Mouse (Mus musculus): ENCODE results near the gene Fam163b.
A peak's percentile ranks its signal among the peaks of the same experiment; 100 is the strongest.

Fam163b gene

DNA sequence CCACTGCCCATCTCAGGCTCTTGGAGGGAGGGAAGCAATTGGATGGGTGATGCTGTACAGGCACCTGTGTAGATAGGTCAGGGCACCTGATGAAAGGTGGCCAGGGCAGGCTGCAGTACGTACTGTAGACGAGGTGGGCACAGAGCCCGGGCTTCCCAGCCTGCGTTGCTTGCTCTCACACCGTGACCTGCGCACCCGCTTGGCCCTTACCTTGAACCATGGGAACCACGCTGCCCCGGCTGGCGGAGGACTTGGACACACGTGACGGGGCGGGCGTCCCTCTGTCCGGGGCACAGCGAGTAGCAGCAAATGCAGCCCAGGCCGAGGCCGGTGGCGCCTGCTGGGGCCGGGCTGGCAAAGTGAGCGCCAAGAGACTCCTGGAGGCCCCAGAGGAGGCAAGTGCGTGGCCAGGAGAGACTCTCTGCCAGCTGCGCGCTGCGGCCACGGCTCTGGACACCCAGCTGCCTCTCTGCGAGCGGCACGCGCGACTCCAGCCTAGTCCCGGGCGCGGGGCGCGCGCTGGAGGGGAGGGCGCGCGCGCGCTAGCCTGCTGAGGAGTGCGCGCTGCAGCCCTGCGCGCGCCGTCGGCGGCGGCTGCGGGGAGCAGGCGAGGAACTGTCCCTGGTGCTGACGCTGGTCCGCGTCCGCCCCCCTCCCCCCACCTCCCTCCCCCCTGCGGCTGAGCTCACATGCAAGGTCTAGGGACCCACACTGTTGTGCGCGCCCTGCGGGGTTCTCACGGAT is at the start of gene Fam163b:
Fam163b (minus strand) TSS at position 542 of the 744 bp plus-strand sequence.
- peak; percentile 30 for DNase-seq

DNA sequence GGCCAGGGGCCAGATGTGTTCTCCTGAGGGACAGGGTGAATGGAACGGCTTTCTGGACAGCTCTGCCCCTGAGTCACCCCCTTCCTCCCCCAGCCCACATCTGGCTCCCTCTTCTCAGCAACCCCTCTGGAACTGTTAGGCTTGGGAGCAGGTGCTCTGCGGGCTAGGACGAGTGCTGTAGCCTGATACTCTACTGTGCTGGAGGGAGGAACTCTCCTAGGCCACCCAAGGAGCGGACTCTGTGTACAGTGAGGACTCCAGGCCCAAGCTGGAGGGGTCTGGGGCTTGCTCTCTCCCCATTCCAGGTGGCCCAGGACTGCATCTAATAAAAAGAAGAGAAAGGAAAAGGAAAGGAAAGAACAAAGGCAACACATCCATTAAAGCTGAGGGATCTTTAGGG is 47.7 kb upstream of the Fam163b start:
- no peak for DNase-seq

DNA sequence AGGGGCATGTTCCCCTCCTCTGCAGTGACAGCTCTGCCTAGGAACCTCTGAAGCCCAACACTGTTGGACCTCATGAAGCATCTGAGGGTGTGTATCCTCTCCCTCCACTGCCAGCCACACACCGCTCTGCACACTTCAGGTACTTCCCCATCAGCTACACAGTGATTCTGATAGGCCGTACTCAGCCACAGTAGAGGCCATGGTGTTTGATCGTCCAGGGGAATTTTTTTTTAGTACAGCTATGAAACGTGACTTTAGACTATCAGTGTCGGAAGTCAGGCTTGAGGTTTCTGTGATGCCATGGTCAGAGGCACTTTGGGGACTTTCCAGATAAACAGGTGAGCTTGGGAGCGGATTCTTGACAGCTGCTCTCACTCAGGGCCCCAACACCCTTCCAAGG is 45.2 kb upstream of the Fam163b start:
- no peak for DNase-seq

DNA sequence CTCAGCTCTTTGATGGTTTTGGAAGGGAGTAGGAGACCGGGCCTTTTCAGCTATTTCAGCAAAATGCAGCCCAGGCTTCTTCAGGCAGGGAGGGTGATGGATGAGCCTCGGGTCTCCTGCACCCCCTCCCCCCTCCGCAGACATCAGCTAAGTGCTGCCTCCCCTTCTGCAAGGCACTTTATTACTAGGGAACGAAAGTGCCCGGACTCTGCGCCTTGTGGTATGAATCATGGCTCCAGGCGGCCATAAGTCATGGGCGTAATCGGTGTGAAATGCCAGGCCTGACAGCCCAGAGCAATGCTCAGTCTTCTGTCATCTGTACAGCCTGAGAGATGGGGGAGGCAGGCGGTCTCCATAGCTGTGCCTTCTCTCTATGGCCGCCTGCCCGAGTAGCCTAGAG is 41.4 kb upstream of the Fam163b start:
- no peak for DNase-seq

DNA sequence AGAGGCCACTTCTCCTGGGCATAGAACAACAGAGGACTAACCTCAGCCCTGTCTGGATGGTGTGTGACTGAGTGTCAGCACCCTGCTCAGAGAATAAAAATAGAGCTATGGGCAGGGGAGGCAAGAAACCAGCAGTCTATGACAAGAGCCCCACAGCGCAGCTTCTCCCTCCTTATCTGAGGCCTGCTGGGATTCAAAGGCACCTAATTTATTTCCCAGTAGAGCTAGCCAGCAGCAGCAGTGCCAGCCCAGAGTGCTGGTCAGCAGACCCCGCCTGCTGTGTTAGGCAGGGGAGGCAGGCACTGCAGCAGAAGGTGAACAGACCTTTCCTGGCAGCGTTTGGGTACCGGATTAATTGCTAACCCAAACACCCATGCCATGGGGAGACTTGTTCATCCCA is 39.6 kb upstream of the Fam163b start:
- DNase-seq: no peak

DNA sequence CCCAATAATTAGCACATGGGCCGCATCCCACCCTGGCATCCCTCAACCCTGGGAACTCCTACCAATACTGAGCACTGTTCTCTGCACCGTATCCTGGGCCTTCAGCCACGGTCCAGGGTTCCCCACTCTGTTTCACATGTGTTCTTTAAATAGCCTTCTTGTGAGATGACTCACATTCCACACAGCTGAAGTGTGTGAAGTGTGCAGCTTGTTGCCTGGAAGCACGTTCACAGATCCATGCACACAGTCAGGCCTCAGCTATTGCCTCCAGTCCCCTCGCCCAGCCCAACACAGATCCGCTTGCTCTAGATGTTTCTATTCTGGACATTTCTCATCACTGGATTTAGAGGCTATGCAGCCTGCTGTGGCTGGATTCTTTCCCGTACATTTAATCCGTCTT is 36.8 kb upstream of the Fam163b start:
- DNase-seq: no peak

DNA sequence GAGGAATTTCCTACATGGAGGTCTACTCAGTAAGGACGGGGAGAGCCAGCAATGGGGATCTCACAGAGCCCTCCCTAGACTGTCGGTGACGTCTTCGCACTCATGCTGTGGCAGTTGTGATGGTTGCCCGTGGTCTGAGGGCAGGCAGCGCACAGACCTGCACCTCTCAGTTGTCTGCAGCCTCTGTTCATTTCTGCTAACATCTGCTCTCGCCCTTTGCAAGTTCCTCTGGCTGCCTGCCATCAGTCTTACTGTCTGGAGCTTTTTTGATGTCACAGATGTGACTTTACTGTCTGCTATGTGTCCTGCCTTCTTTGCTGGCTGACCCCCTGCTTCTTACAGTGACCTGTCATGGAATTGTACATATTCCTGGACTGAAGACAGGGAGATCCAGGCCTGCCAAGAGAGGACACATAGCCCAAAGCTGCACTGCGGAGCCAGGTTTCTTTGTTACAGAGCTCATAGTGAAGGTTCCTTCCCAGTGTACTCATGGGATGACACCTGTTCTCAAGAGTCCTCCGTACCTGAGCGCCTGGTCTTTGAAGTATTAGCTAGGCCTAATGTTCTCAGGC is 33.5 kb upstream of the Fam163b start:
- no peak for DNase-seq

DNA sequence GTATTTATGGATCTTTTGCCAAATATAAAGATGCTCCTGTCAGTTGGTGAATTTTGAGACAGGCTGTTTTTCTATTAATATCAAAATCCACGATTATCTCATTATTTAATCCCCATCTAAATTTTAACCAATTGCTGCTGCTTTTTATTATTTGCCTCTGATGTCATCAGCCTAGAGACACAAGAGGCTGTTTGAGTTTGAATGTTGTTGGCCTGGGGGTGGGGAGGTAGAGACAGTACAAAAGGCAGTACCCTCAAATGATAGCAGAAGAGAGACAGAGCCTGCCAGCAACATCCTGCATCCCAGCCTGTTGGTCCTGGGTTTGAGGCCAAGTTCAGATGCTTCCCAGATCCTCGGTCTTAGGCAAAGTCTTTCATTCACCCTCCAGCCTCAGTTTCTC is 32.0 kb upstream of the Fam163b start:
- DNase-seq: no peak

DNA sequence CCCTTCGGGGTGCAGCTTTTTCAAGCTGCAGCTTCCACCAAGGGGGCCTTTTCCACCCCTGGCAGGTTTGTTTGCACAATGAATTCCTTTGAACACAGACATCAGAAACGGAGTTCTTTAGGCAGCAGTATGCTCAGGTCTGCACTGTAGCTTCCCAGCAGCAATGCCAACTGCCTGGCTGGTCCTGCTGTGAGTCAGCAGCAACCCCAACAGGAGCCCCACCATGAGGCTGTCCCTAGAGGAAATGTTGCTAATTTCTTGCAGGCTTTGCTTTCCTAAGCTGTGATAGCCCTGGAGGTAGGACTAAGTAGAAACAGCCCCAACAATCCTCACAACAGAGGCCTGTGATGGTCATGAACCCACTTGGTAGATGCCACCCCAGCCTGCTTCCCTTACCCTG is 24.7 kb upstream of the Fam163b start:
- DNase-seq: no peak

DNA sequence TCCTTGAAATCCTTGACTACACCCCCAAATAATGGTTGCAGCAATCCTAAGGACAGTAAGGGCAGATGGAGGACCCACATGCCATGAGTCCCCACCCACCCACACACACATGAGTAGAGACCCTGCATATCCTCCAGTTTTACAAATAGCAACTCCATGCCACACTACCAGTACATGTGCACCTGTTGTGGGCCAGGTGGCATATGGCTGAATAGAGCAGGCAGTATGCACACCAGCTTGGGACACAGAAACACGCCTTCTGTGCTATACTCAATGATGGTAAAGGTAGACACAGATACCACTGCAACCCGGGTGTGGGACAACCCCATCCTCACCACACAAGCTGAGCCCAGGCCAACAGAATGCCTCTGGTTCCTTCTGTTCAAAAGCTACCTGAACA is 23.8 kb upstream of the Fam163b start:
- DNase-seq: no peak

DNA sequence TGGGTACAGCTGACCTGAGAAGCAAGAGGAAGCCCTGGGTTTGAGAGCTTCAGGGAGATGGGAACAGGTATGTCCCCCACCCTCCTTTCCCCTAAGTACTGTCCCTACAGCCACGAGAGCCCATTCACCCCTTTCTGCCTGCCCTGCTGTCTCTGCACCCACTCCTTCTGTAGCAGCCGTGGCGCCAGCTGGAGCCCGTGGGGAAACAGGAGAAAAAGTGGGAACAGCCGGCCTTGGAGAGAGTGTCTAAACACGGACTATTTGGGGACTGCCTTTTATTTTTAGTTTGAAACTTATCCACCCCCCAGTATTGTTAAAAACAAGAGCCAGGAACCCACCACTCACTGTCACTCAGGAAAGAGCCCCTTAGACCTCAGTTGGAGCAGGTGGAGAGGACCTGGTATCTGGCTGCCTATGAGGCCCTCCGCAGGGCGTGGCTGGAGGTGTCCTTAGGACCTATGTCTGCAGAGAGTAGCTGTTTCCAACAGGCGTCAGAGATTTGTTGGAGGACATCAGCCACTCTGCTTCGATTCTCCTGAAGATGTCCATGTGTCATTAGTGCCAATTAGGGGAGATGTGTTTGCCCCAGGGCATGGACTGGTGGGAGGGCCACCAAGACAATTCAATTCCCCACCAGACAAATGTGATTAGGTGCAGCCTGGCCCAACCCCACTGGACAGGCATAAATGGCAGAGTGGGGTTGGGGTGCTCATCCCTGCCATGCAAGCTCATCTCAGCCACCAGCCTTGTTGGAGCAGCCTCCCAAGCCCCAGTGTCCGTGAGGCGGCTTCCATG is 22.7 kb upstream of the Fam163b start, which contains the start of gene Dbh:
Dbh (plus strand) TSS at position 438 of the 795 bp plus-strand sequence.
- no peak for DNase-seq

DNA sequence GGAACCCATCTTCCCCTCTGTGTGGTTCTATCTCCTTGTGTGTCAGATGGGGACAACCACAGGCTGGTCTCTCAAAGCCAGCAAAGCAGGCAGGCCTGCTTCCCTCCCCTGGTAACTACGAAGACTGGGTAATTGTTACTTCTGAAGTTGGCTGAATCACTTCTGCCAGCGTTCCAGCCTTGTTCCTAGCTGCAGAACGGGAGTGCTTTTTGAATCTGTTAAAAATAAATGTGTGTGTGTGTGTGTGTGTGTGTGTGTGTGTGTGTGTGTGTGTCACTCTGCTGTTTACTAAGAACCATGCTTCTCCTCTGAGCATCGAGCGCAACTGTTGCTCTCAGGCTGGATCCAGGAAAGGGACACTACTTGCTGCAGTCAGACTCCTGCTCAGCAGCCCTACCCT is 21.6 kb upstream of the Fam163b start:
- DNase-seq: no peak

DNA sequence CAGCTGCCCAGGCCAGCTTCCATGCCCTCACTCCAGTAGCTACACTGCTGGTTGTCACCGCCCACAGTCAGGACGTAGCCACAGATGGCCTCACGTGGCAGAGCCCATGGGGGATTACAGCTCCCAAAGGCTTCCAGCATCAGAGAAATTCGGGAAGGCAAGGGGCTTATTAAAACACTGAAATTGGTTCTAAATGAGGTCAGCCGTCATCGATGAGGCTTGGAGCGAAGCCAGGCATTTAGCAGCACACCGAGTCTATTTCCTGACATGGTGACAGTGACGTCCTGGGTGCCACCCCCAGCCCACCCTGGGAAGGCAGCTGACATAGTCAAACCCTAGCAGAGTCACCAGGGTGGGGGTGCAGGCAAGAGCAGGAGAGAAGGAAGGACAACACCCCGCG is 20.4 kb upstream of the Fam163b start:
- no peak for DNase-seq

DNA sequence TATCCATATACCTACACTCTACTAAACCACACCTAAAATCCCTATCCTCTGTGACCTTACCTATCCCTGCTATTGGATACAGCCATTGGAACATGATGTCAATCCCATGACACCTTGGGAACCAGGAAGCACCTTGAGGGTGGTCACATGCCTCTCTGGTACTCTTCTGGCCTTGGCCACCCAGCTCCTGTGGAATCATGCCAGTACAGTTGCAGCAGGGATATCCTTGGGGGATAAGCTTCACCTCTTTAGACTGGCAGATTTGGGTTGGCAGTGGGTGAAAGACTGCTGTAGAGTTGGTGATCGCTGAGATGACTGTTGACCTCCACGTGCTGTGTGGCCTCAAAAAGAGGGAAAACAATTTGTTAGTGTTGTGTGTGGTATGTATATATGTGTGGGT is 19.2 kb upstream of the Fam163b start:
- no peak for DNase-seq

DNA sequence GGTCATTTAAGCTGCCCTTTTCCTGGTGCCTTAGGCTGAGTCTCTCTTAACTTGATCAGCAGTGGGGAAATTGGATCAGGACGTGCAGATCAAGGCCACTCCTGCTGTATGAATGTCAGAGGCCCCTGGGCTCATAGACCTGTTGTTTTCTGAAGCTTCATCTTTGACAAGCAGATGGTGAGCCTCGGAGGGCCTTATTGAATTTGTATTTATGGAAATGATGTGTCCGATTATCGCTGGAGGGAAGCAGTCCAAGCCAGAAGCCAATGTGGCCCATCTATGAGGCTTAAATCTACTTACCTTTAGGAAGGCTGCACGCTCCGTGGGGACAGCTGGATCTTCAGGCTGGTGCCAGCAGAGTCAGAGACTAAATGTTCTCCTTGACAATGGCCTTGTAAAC is 14.3 kb upstream of the Fam163b start:
- DNase-seq: no peak

DNA sequence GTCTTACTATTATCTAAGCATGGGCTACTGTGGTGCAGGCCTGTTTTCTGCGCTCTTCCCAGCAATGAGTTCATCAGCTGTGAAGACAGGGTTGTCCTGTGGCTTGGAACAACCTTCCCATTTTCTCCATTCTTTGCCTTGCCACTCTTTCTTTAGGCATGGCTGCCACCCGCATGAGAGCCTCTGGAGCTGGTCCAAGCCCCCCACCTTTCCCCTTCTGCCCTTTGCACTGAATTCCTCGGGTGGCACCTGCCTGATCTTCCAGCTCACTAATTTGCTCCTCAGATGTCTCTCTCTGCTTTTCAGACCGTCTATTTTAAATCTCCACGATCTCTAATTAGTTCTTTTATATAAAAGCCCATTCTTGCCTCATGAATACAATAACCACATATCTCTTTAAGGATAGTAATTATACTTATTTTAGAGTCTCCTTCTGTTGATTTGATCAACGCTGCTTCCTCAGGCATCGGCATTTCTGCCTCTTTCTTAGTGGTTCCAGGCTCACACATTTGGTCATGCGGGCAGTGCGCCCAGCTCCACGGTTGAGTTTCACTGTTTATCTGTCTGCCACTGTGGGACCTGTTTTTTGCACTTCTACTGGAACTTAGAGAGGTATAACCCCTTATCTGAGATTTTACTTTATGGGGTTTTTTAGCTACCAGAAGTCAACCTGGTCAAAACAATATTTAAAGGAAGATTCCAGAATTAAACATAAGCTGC is 12.3 kb upstream of the Fam163b start:
- DNase-seq: no peak

DNA sequence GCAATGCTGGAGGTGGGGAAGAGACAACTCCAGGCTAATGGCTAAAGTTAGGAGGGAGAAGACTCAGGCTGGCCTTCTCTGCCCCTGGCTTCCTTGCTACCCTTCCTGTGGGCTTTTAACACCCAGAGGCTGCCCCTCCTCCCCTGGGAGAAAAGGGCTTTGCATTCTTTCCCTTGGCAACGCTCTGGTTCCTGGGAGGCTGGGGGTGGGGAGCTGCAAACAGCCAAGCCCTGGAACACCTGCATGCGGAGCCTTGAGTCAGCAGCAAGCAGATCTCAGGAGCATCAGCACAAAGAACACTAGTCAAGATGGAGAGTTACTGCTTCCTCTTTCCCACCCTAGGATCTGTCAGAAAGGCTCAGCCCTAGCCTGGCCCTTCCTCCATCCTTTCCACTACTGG is 7.2 kb upstream of the Fam163b start:
- no peak for DNase-seq

DNA sequence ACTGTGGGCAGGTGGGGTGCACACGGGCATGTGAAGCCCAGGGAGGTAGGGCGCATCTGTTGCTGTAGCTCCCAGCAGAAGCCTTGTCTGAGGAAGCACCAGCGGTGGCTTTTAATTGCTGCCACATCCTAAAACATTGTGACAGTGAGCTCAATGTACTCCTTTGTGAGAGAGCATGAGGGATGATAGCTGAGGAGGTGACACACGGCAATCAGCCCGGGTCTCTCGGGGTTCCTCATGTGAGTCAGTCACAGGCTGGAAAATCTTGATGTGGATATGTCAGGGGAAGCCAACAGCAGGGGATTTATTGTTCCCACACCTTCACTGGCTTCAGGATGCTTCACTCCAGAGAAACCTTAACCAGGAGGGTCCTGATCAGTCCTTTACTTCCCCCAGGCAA is 4.5 kb upstream of the Fam163b start:
- DNase-seq: no peak

DNA sequence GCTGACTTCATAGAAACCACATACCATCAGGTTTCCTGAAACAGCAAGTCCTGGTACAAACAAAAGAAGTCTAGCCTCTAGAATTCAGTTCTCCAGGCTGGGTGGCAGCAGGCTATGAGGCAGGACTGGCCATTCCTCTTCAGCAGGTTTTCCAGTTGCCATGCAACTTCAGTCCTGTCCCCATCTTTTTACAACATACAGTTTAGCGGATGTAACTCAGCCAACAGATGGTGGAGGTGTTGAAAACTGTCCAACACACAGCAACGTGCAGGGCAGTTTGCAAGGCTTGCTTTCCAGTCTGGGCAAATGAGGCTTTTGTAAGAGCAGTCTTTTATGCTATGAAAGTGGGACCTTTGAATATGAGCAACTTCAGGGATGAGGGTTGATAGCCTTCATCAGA is 2.7 kb upstream of the Fam163b start:
- DNase-seq: no peak

DNA sequence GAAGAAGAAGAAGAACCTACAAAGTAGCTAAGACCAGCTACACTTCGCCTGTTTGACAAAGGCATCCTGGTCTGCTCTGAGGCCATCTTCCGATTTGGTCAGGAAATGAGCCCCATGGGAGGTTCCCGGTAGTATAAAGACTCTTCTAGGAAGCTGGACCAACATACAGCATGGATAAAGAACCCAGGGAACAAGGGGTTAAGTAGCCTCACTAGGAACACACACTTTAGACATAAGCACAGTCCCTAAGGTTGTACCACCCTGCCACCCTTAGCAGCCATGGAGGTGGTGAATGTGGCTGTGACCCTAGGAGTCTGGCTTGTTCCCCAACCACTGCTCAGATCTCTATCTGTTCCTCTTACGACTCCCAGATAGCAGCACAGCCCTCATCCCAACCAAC is 3.9 kb downstream of the Fam163b start:
- no peak for DNase-seq

DNA sequence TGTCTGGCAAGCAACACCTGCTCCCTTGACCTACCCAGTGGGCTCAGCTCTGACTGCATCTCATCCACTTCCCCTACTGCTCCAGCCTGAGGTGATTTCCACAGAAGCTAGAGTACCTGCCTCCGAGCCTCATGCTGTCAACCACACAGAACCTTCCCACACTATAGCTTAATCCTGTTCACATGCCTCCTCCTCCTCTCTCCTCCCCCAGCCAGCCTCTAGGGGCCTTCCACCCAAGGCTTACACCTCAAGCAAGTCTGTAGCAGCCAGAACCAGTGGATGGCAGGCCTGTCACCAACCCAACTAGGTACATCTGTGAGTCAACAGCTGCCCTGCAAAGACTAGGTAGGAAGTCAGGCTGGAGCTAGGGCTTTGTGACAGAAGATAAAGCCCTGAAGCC is 5.5 kb downstream of the Fam163b start:
- DNase-seq: no peak

DNA sequence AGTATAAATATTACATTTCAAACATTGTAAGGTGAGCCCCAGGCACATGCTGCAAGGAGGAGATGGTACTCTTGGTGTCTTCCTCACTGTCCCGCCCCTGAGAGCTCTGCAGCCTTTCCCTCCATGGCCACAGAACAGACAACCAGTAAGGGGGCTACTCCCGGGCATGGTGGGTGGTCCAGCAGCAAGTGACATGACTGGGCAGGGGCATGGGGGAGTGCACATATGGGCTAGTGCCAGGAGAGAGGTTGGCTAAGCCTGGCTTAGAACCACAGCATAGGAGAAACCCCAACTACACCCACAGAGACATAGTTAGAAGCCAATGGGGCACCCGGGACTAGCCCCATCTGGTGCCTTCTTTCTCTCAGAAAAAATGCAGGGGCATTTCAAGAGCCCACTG is 6.0 kb downstream of the Fam163b start:
- no peak for DNase-seq

DNA sequence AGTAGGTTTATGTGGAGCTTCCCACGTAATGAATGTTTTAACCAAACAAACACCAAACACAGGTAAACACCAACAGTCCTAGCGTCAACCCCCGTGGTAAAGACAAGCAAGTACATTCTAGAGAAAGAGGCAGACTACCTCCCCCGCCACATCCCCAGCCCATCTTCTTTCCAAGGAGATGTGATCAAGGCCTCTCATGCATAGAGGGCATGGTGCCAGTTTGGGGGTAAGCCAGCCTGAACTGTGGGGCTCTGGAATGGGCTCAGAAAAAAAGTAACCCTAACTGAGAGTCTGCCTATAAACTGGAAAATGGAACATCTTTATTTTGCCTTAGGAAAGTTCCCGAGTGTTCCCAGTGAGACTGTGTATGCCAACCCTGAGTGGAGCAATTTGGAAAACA is 6.4 kb downstream of the Fam163b start:
- no peak for DNase-seq

DNA sequence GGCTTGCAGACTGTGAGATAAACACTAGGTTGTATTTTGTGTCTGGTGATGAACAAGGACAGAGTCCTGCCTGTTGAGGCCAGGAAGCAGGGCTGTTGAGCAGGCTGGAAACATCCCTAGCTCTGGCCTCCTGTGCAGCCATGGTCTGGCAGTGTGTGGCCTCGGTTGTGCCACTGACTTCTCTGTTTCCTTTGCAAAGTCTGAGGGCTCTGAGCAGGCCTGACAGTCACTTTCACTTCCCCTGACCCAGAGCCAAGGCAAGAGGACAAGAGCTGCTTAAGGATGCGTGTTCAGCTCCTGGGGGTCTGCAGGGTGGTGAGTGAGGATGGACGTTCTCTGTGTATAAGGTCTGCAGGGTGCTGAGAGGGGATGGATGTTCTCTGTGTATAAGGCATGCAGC is 13.3 kb downstream of the Fam163b start:
- no peak for DNase-seq
